Mouse (Mus musculus) kidney, adult 2 months (tissue): ENCODE results near the gene Dok1. TPM values are rescaled to one million over a fixed set of nuclear protein-coding genes. Genes with fewer than 3 reads are reported as not detected.

Source experiments
- DNase-seq: peaks from one replicate; pipeline ENCODE4 v3.0.0; 2021
- H3K27ac ChIP-seq: fragments of 200-500 bp; 2 replicates; pipeline ENCODE4 v1.5.1; 2012; ENCODE audit warnings: low read depth, low read length, control low read depth, inconsistent platforms; ENCODE audit not compliant: insufficient read depth
- H3K27me3 ChIP-seq: fragments of 200-500 bp; replicated peaks from 2 replicates; pipeline ENCODE4 v1.6.1; 2012; ENCODE audit warnings: mild to moderate bottlenecking, moderate library complexity, low read length, inconsistent platforms; ENCODE audit not compliant: control insufficient read depth, insufficient read depth
- H3K36me3 ChIP-seq: fragments of 200-500 bp; 2 replicates; pipeline ENCODE4 v1.6.1; 2012; ENCODE audit warnings: mild to moderate bottlenecking, moderate library complexity, low read length, inconsistent platforms; ENCODE audit not compliant: control insufficient read depth, insufficient read depth
- H3K4me1 ChIP-seq: fragments of 200-500 bp; 2 replicates; pipeline ENCODE4 v1.6.1; 2011; ENCODE audit warnings: low read length; ENCODE audit not compliant: control insufficient read depth, insufficient read depth
- H3K4me3 ChIP-seq: fragments of 200-500 bp; 2 replicates; pipeline ENCODE4 v1.5.1; 2011; ENCODE audit warnings: mild to moderate bottlenecking, low read depth, low read length, control low read depth; ENCODE audit not compliant: insufficient read depth
- CTCF ChIP-seq: fragments of 200-500 bp; conservative IDR thresholded peaks from 2 replicates; pipeline ENCODE4 v1.5.1; 2011; ENCODE audit warnings: low read depth, mild to moderate bottlenecking, control low read depth, low read length, moderate library complexity, mixed read lengths; ENCODE audit not compliant: insufficient read depth, insufficient read length
- POLR2A ChIP-seq: fragments of 200-500 bp; IDR thresholded peaks from one replicate; pipeline ENCODE4 v1.6.1; 2011; ENCODE audit warnings: low read depth, low read length, control low read depth
- WGBS: fragments of 180-500 bp; shearing (Covaris S2); methylation state at CpG from one replicate; pipeline ENCODE4 v1.1.7; 2018; 5-methylcytosine and 5-hydroxymethylcytosine counted together
- polyA plus RNA-seq: library from polyadenylated mRNA; depleted of rRNA; stranded (reverse); fragments of >200 nt; gene quantifications from 2 replicates; pipeline ENCODE4 v1.2.3, GENCODE M21; 2012; rRNA removed

The Dok1 gene
- polyA plus RNA-seq, 1 experiment, result 4.3 TPM

DNA sequence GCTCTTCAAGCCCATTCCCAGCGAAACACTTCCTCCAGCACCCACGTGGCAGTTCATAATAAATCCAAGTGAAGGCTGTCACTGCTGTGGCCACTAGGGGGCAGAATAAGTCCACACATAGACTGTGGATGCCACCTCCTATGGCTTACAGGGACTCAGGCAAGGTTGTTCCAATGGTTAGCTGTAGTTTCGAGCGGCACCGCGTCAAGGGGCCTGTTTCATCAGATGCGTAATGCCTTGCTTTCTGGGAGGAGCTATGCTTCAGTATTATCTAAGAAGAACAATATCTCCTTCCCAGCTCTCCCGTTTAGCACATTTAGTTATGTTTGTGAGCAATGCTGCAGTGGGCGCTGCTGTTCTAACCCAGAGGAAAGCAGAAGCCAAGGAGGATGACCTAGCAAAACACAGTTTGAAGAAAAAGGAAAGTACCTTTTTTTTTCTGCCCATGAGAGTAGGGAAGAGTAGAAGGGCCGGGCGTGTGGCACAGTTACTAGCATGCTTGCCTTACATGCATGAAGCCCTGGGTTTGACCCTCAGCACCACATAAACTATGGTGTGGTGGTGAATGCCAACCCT lies 36.4 kb downstream of the Dok1 start:
- Histone ChIP-seq H3K4me1 (no peaks in the 10 kb centered on the region), H3K27ac (peak overlapping the region; percentile 72), H3K4me3 (no peak overlapping the region), H3K36me3 (no peaks in the 10 kb centered on the region), H3K27me3 (no peaks in the 10 kb centered on the region)
- TF ChIP-seq CTCF (peak; percentile 99), POLR2A (no peak)
- DNase-seq, result peak; percentile 96
- WGBS, result 7% methylated on average over 11 of the region's 11 CpGs

DNA sequence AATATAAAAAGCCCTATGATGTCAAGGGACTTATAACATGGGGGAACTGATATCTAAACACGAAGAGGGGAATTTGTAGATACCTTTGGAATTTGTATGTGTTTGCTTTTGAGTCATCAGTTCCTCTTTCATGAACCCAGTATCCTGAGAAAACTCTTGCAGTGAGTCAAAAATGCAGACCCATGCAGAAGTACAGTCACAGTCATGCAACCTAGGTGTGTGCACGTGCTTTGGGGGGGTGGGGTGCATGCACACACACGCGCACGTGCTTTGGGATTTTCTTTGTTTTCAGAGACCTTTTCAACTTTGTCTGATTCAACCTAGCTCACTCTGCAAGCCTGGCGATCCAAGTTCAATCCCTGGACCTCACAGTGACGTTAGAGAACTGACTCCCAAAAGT lies 38.9 kb downstream of the Dok1 start:
- Histone ChIP-seq H3K36me3 (no peaks in the 10 kb centered on the region), H3K4me3 (no peak overlapping the region), H3K27ac (no peak overlapping the region), H3K27me3 (no peaks in the 10 kb centered on the region), H3K4me1 (no peaks in the 10 kb centered on the region)
- TF ChIP-seq CTCF (no peak), POLR2A (no peak)
- no peak for DNase-seq
- 78% methylated on average over 7 of the region's 7 CpGs for WGBS

DNA sequence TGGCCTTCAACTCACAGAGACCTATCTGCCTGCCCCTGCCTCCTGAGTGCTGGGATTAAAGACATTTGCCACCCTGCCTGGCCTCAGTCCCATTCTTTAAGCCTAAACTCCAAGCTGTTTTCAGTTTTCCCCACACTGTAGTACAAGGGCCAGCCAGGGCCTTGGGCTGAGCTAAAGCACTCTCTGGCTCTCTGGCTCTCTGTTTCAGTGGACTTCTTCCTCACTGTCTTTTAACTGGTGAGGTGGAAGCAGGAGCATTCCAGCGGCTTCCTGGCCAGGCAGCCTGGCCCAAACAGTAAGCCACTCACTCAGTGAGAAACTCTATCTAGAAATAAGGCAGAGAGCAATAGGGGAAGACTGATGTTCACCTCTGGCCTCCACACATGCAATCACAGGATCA lies 39.6 kb downstream of the Dok1 start:
- TF ChIP-seq POLR2A, result no peak
- TF ChIP-seq CTCF, result no peak
- WGBS, result 30% methylated on average over 1 of the region's 1 CpGs
- H3K27ac ChIP-seq, result no peak overlapping the region

DNA sequence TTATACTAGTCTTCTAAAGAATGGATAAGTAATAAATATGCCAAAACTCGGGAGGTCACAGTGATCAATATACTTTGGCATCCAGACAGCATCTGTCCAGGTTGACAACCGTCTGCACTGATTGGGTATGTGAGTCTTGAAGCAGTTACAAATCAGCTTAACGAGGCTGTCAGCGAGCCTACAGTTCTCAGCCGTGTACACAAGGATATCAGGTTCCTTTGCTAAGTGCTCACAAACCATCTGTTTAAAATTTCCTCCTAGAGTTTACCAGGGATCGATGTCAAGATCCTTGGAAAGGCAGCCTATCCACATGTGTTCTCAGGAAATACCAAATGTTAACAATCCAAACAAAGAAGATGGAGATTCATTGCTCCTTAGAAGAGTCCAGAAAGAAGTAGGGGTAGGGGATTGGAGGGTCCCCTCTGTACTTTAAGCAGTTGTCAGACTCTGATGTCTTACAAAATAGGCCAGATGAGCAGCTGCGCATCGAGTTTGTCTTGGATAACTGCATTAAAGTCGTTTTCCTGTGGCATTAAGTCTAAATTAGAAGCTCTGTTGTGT lies 45.8 kb downstream of the Dok1 start:
- DNase-seq, result no peak
- Histone ChIP-seq H3K4me1 (no peaks in the 10 kb centered on the region), H3K27ac (no peak overlapping the region), H3K4me3 (no peak overlapping the region), H3K27me3 (no peaks in the 10 kb centered on the region), H3K36me3 (no peaks in the 10 kb centered on the region)
- 17% methylated on average over 9 of the region's 9 CpGs for WGBS
- TF ChIP-seq POLR2A (no peak), CTCF (no peak)

More for the DNA sequence above, 39.6 kb downstream of the Dok1 start:
- Histone ChIP-seq H3K4me1 (no peaks in the 10 kb centered on the region), H3K36me3 (no peaks in the 10 kb centered on the region), H3K4me3 (no peak overlapping the region), H3K27me3 (no peaks in the 10 kb centered on the region)
- no peak for DNase-seq

Other genes starting within 250 kb of the Dok1 start
- gene Sema4f, start 93.7 kb downstream of the Dok1 start, polyA plus RNA-seq, result 0.12 and 0.28 TPM in 2 replicates
- 0.16 and 0.22 TPM in 2 replicates for gene M1ap, start 86.6 kb downstream of the Dok1 start, polyA plus RNA-seq
- 3.1 and 3.6 TPM in 2 replicates for gene Loxl3, start 702 bp upstream of the Dok1 start, polyA plus RNA-seq
- 442 and 596 TPM in 2 replicates for gene Aup1, start 21.1 kb upstream of the Dok1 start, polyA plus RNA-seq
- 39.6 and 40.2 TPM in 2 replicates for gene Htra2, start 21.8 kb upstream of the Dok1 start, polyA plus RNA-seq
- 8.8 and 11.0 TPM in 2 replicates for gene Dqx1, start 24.4 kb upstream of the Dok1 start, polyA plus RNA-seq
- 0.34 and 0.36 TPM in 2 replicates for gene Tlx2, start 36.8 kb upstream of the Dok1 start, polyA plus RNA-seq
- 18.6 and 20.5 TPM in 2 replicates for gene Pcgf1, start 44.4 kb upstream of the Dok1 start, polyA plus RNA-seq
- 1.4 and 2.5 TPM in 2 replicates for gene Lbx2, start 52.9 kb upstream of the Dok1 start, polyA plus RNA-seq
- gene Ccdc142, start 68.1 kb upstream of the Dok1 start, polyA plus RNA-seq, result 3.0 and 5.9 TPM in 2 replicates
- gene Gm42688, start 68.1 kb upstream of the Dok1 start, polyA plus RNA-seq, result 4.3 and 4.4 TPM in 2 replicates
- gene Mrpl53, start 75.6 kb upstream of the Dok1 start, polyA plus RNA-seq, result 91.1 and 91.7 TPM in 2 replicates
- gene Mogs, start 82.0 kb upstream of the Dok1 start, polyA plus RNA-seq, result 35.5 and 42.3 TPM in 2 replicates
- gene Wbp1, start 88.1 kb upstream of the Dok1 start, polyA plus RNA-seq, result 203 and 259 TPM in 2 replicates
- gene Ino80b, start 92.0 kb upstream of the Dok1 start, polyA plus RNA-seq, result 19.0 and 29.8 TPM in 2 replicates
- 73.6 and 96.1 TPM in 2 replicates for gene Rtkn, start 102.0 kb upstream of the Dok1 start, polyA plus RNA-seq
- gene Wdr54, start 122.9 kb upstream of the Dok1 start, polyA plus RNA-seq, result 4.4 and 4.7 TPM in 2 replicates
- 1.4 and 1.6 TPM in 2 replicates for gene 1700003E16Rik, start 122.9 kb upstream of the Dok1 start, polyA plus RNA-seq
- 93.1 and 117 TPM in 2 replicates for gene Dctn1, start 132.4 kb upstream of the Dok1 start, polyA plus RNA-seq
- gene Slc4a5, start 186.4 kb upstream of the Dok1 start, polyA plus RNA-seq, result 3.3 TPM in 2 replicates